Mouse (Mus musculus) lung, adult 2 months (tissue): ENCODE measurements at regions not wholly inside any gene's neighbourhood (a gene's known extent, or its start where the extent isn't known, plus 50 kb on each side); places are given as distances from the start of the nearest gene placed in this dataset.

Experiments
- CTCF ChIP-seq: fragments of 200-500 bp; IDR thresholded peaks from 2 replicates; pipeline ENCODE4 v1.5.1; 2011; ENCODE audit warnings: mild to moderate bottlenecking, low read length, control low read depth; ENCODE audit not compliant: insufficient read depth
- POLR2A ChIP-seq: fragments of 200-500 bp; IDR thresholded peaks from 2 replicates; pipeline ENCODE4 v1.6.1; 2011; ENCODE audit warnings: low read depth, mild to moderate bottlenecking, control low read depth, low read length, borderline replicate concordance; ENCODE audit errors: extremely low read depth

GRCm38 (mm10) chr12:25438217-25439028, 341.5 kb upstream of the Id2 start:
- TF ChIP-seq CTCF (no peak), POLR2A (no peak)
